In the genomic region with DNA sequence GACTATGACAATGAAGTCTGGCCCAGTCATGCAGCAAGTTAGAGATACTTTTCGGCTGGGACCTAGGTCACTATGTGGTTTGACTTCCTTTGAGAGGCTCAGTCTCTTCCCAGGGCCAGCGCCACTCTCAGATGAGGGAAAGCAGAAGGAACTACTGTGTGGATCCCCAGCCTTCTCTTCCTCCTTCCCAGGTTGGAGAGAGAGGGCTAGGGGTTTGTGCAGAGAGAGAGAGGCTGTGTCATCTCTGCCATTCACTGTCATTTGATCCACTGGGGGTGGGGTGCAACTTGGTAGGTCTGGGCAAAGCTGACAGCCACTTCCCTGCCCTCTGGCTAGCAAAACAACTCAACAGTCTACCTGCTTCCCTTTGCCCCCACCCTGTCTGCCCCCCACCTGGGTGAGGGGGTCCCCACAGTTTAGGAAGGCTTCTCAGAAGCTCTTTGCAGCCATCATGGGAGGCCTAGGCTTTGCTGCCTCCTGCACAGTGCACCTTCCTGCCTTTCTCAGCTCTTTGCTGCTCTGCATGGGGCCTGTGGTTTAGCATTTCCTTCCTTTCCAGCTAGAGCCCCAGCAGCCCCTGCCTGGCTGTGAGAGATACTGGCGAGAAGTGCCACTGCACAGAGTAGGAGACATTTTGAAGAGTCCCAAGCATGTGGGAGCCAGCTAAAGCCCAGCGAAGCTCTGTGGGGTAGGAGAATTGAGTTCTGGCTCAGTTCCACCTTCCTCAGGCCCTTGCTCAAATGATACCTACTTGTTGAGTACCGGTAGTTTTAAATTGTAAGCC, we compare ENCODE assay signal across 9 mouse cellular contexts. TPM values are rescaled to one million over a fixed set of nuclear protein-coding genes. Genes with fewer than 3 reads are reported as not detected.
DNase-seq lines count a peak whose midpoint lies in the region.
"Had no signal": no experiment of that assay in that cellular context is flagged by ENCODE, and none has a peak within 500 bp of the region (broad histone marks: within the 10 kb centered on the region; RNA-seq: fewer than 3 reads in every experiment).

No protein-coding gene starts in this region.

- intact Hi-C loops in gastrocnemius, postnatal 36 days (cut with DNase I) = no loop called here

- DNase-seq in gastrocnemius, postnatal 25 days = peak; percentile 33
- DNase-seq in gastrocnemius, postnatal 4 days (ENCODE audit: low spot score in 2 of 2) = no peak
- DNase-seq in MEL-GATA-1-ER (ENCODE audit: extremely low read depth, low read depth) = peak; percentile 99
- DNase-seq in induced T-regulatory cell, adult 2 months (ENCODE audit: low read depth) = peak; percentile 88
- peak; percentile 27 to 38 for DNase-seq in spleen, adult 18-20 months
- DNase-seq in adrenal gland, postnatal 25 days = no peak
- no peak for DNase-seq in gastrocnemius, postnatal 36 days
- no peak for DNase-seq in layer of hippocampus, adult 9-10 months (ENCODE audit: low spot score)
- DNase-seq: cerebellum, adult 2 months had no signal

RNA-seq across cellular contexts. Expression of gene Lcp2, which starts 17.2 kb away (rescaled TPM):
- 1 to 10 TPM in 1 of 2 experiments, under 1 TPM in 1; 0.72 to 1.8 TPM for total RNA-seq in gastrocnemius, postnatal 25 days (2021)
- total RNA-seq in gastrocnemius, postnatal 4 days (2021) = 1 to 10 TPM; 3.3 to 3.4 TPM
- 1.3 and 3.0 TPM in 2 replicates for total RNA-seq in adrenal gland, postnatal 25 days (2021)
- 1 to 10 TPM; 1.3 TPM for total RNA-seq in gastrocnemius, postnatal 36 days (2021)

RNA-seq across cellular contexts. Expression of gene 4930469K13Rik, which starts 34.5 kb away (rescaled TPM):
- total RNA-seq in gastrocnemius, postnatal 25 days (2021) = not detected
- not detected for total RNA-seq in gastrocnemius, postnatal 4 days (2021)
- total RNA-seq in adrenal gland, postnatal 25 days (2021) = not detected in 2 replicates
- total RNA-seq in gastrocnemius, postnatal 36 days (2021) = not detected

Comparison
In these comparisons a context has a peak if more than half of its experiments do, and no peak if none do; other contexts are left out.
1. DNase-seq: peak in gastrocnemius, postnatal 25 days (single experiment), MEL-GATA-1-ER (single experiment), induced T-regulatory cell, adult 2 months (single experiment) and spleen, adult 18-20 months (2 of 2); none in gastrocnemius, postnatal 4 days (0 of 2), adrenal gland, postnatal 25 days (single experiment), gastrocnemius, postnatal 36 days (0 of 2) and layer of hippocampus, adult 9-10 months (single experiment).